Mouse (Mus musculus) splenic B cell, adult 2 months (primary cell): ENCODE results near the gene Cd70.
"Not testable (repeated sequence)": the region's sequence is repeated elsewhere in the genome, so short reads cannot be mapped to it uniquely, and the experiment has no call there.

Experiments used
- DNase-seq: peaks from one replicate; pipeline ENCODE4 v3.0.0-alpha.2; 2011; ENCODE audit warnings: low read depth, low spot score
- H3K27me3 ChIP-seq: 2 replicates; pipeline ENCODE4 v1.6.1; 2012; ENCODE audit warnings: mild to moderate bottlenecking, low read length, moderate library complexity, mixed read lengths; ENCODE audit not compliant: control insufficient read depth, poor library complexity, insufficient read depth, severe bottlenecking
- H3K36me3 ChIP-seq: 2 replicates; pipeline ENCODE4 v1.6.1; 2012; ENCODE audit warnings: mild to moderate bottlenecking, low read length, moderate library complexity, mixed read lengths; ENCODE audit not compliant: control insufficient read depth, poor library complexity, insufficient read depth, severe bottlenecking

The Cd70 gene

DNA sequence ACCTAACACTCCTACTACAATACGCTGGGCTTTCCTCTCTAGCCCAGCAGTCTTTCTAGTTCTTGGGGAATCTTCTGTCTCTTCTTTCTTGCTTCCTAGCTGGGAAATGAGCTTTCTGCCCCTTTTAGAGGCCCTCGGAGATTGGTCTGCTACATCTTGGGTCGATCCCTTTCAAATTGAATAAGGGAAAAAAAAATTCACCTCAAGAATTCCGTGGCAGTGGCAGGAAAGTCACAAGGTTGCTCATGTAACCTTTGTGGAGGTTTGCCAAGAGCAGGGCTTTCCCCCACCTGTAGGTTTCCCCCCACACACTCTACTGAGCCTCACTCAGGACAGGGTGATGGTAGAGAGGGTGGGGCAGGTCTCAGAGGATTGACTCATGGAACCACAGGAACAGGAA, 4.2 kb upstream of the Cd70 start:
- no peaks in the 10 kb centered on the region for H3K27me3 ChIP-seq
- no peaks in the 10 kb centered on the region for H3K36me3 ChIP-seq
- DNase-seq = no peak

DNA sequence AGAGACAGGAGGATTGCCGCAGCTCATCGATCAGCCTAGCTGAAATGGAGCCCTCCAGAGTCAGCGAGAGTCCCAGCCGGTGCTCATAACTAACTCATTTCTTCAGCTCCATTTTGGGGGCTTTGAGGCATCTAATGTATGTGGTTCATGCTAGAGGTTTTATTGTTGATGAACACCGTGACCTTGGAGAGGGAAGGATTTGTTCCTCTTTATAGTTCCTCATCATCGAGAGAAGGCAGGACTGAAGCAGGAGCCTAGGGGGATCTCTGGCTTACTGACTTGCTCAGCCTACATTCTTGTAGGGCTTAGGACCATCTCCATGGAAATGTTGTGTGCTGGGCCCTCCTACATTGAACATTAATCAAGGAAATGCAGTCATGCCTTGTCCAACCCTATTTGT, 3.4 kb upstream of the Cd70 start:
- Histone ChIP-seq H3K27me3 (no peaks in the 10 kb centered on the region), H3K36me3 (no peaks in the 10 kb centered on the region)
- DNase-seq = no peak

DNA sequence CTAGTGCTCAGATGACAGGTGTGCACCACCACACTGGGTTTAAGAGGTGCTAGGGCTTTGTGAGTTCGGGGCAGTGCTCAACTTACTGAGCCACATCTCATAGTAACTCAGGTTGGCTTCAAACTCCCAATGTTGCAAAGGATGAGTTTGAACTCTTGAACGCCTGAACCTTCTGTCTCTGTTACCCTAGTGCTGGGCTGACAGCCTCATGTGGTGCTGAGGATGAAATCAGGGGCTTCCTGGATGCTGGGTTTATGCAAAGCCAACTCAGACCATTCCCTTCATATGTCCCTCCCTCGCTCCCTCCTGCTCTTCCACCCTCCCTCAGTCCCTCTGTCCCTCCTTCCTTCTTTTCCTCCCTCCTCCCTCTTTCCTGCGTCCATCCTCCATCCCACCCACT, 1.2 kb downstream of the Cd70 start:
- Histone ChIP-seq H3K36me3 (no peaks in the 10 kb centered on the region), H3K27me3 (no peaks in the 10 kb centered on the region)
- DNase-seq = no peak

DNA sequence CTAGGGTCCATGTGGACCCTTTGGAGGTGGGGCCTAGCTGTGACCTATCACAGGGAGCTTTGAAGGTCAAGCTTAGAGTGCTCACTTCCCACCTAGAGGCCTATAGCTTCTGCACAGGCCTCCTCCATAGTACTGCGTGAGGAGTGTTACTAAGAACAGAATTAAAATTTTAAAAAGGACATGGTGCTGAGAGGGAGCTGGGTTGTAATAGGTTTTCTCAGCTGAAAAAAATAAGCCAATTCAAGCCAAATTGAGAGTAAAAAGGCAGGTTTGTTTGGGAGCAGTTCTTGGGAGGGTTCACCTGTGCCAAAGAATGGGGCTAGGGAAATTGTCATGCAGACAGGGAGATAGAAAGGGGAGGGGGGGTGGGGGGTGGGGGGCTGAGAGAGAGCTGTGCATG, 4.5 kb downstream of the Cd70 start:
- Histone ChIP-seq H3K36me3 (no peaks in the 10 kb centered on the region), H3K27me3 (no peaks in the 10 kb centered on the region)
- no peak for DNase-seq

DNA sequence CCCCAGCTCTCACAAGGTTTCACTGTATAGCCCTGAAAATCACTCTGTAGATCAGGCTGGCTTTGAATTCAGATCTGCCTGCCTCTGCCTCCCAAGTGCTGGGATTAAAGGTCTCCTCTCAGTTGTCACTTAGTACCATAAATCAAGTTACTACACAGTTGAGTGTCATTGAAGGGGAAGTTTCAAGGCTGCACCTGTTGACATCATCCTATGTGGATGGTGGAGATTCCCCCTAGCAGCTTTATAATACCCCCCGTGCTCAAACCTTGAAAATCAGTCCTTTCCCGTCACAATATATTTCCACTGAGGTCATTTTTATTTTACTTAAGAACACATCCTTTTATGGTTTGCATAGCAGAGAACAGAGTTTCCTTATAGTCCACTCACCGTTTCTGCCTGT, 5.9 kb downstream of the Cd70 start:
- DNase-seq = no peak
- H3K27me3 ChIP-seq = no peaks in the 10 kb centered on the region
- no peaks in the 10 kb centered on the region for H3K36me3 ChIP-seq

DNA sequence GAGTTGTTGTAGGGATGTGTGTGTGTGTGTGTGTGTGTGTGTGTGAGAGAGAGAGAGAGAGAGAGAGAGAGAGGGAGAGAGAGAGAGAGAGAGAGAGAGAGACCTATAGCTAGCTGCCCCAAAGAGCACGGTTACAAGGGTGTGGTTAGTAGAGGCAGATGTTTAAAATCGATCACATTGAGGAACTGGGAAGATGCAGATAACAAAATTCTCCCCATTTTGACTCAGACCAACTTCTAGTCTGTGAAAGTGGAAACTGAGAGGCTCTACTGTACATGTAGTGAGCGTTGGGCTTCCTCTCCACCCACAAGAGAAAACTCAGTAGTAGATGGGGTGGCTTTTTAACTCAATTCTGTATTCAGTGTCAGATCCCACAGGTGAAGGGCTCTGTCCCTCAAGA, 9.9 kb downstream of the Cd70 start:
- no peaks in the 10 kb centered on the region for H3K36me3 ChIP-seq
- no peaks in the 10 kb centered on the region for H3K27me3 ChIP-seq
- no peak for DNase-seq

DNA sequence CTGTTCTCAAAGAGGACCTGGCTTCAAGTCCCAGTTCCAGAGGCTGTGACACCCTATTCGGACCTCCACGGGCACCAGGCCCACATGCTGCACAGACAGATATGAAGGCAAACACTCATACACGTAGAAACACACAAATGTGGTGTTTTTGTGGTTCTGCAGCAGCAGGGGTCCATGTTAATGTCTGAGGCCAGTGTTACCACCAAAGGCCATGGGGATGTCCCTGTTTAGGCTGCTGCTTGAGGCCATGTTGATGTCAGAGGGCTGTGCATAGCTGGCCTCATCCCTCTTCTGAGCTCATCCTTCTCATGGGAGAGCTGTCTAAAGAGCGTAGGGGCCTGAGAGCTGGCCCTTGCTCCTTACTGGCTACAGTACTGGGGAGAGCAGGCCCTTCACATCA, 10.9 kb downstream of the Cd70 start:
- Histone ChIP-seq H3K27me3 (no peaks in the 10 kb centered on the region), H3K36me3 (no peaks in the 10 kb centered on the region)
- DNase-seq = no peak

DNA sequence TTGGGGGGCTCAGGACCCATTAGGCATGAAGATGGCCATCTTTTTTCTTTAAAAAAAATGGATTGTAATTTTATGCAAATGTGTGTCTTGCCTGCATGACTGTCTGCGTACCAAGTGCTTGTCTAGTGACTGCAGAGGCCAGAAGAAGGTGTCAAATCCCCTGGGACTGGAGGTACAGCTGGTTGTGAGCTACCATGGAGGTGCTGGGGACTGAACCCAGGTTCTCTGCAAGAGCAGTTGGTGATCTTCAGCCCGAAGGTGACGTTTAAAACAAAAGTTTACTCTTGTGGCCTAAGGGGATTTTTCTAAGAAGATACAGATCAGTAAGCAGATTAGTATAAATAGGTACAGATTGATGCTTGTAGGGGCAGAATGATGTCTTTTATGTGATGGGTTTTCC, 13.9 kb downstream of the Cd70 start:
- H3K27me3 ChIP-seq = no peaks in the 10 kb centered on the region

DNA sequence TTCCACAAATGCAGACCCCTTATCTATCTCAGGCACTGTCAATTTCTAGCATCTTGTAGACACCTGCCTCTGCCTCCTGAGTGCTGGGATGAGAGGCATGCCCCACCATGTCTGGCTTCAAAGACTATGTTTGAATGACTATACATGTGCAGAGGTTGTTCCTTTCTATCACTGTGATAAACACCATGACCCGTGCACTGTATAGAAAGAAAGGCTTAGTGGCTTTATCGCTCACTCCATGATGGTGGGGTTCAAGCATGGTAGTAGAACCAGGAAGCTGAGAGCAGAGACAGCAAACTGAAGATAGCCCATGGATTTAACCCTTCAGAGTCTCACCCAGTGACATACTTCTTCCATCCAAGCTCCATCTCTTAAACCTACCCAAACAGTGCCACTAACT, 14.9 kb downstream of the Cd70 start:
- no peaks in the 10 kb centered on the region for H3K36me3 ChIP-seq
- no peak for DNase-seq
- H3K27me3 ChIP-seq = no peaks in the 10 kb centered on the region

More for the DNA sequence above, 13.9 kb downstream of the Cd70 start:
- peak; percentile 8 for DNase-seq
- no peaks in the 10 kb centered on the region for H3K36me3 ChIP-seq

DNA sequence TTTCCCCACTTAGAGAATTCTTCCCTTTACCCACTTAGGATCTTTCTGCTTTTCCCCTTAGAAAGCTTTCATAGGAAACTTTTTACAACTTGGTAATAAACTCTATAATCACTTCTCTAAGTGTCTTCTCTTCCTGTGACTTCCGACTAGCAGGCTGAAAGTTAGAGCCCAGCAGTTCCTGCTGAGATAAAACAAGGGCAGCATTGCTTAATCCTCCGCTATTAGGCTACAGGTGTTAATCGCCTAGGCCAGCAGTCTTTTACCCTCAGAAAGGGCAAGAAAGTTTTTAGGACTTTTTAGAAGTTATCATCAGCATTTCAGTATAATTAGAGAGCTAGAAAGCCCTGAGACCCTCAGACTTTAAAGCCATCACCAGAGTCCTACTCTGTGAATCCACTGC, 15.6 kb downstream of the Cd70 start:
- H3K27me3 ChIP-seq, H3K36me3 ChIP-seq, DNase-seq: not testable (repeated sequence)

DNA sequence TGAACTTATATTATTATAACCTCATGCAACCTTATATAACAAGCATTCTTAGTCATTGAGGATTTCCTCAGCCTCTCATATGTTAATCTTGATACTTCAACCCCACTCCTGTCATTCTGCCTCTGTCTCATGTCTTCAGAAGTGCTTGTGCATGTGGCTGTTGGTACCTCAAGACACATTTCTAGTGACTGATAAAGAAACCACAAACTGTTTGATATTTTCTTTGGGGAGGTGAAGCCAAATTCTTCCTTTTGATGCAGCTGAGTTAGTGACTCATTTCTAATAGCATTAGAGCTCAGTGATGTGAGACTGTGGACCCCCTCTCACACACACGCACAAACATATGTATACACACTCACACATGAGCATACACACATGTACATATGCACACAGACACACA, 17.8 kb downstream of the Cd70 start:
- no peak for DNase-seq
- no peaks in the 10 kb centered on the region for H3K27me3 ChIP-seq
- H3K36me3 ChIP-seq = no peaks in the 10 kb centered on the region

DNA sequence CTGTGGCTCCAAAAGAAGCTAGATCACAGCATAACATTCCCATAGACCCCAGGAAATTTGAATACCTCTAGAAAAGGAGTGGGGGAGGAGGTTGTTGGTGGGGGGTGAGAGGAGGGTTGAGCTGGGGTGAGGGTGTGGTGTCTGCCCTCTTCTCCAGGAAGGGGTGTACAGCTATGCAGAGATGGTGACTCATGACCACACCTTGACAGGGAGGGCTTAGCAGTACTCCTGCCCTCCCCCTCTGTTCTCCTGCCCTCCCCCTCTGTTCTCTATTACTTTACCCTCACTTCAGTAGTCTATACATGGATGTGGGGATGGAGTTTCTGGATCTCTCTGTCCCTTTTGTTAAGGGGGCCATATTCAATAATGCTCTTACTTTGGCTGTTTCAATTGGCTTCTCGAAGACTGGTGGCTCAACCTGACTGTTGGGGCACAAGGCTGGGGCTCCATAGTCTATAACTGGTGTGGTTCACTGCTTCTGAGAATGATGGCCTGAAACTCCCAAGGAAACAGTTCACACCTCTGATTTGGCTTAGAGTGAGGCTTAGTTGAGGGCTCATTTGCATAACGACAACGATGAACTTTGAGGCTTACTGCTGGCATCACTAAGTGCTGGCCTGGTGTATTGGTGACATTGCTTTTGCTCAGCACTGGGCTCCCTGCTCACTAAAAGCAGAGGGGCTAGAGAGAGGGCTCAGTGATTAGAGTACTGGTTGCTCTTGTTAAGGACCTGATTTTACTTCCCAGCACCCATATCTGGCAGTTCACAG, 23.5 kb downstream of the Cd70 start:
- DNase-seq = no peak
- no peaks in the 10 kb centered on the region for H3K36me3 ChIP-seq
- no peaks in the 10 kb centered on the region for H3K27me3 ChIP-seq

DNA sequence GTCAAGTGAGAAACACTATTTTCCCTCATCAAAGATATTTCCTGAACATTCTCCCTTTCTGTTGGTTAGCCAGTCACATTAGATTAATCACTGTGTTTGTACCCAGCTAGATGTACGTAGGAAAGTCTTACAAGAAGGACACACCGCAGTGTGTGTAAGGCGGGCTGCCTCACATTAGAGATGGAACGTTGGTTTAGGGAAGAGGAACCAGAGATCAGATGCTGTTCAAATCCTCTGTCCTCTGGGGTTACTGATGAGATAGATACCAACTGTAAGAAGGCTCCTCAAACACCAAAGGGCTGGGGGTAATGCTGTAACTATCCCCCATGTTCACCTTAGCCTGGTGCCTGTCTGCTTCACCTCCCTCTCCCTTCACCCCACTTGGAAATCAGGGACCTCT, 24.8 kb downstream of the Cd70 start:
- H3K27me3 ChIP-seq = no peaks in the 10 kb centered on the region
- no peaks in the 10 kb centered on the region for H3K36me3 ChIP-seq
- no peak for DNase-seq

DNA sequence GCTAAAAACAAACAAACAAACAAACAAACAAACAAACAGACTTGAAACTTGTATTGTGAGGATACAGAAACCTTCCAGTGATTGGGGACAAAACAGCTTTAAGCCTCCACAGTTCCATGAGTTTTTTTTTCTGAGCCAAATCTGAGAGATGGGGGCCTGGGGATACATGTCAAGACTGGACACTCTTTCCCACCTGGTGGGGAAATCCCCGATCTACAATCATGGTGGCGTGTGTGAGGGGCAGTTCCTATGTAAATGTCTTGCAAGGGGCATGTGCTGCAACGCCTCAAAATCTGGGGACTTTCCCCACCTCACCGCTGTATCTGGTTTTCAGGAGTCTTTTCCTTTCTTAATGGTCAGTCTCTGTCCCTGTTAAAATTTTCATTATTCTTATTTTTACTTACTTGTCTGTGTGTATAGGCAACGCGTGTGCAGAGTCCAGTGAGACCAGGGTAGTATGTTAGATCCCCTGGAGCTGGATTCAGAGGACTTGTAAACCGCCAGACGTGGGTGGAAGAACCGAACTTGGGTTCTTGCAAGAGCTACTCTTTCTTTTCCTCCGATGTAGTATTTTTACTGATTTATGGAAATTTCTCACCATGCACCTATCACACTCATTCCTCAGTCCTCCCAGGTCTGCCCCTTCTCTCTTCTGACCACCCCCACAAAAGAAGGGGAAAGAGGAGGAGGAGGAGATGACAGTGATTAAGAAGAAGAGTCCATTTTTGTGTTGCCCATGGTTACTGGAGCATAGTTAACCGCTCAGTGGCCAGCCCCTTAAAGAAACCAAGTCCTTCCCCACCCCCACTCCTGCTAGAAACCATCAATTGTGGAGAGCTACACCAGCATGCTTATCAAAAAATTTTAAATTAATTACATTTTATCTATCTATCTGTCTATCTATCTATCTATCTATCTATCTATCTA, 26.1 kb downstream of the Cd70 start:
- no peak for DNase-seq
- Histone ChIP-seq H3K36me3 (no peaks in the 10 kb centered on the region), H3K27me3 (no peaks in the 10 kb centered on the region)

DNA sequence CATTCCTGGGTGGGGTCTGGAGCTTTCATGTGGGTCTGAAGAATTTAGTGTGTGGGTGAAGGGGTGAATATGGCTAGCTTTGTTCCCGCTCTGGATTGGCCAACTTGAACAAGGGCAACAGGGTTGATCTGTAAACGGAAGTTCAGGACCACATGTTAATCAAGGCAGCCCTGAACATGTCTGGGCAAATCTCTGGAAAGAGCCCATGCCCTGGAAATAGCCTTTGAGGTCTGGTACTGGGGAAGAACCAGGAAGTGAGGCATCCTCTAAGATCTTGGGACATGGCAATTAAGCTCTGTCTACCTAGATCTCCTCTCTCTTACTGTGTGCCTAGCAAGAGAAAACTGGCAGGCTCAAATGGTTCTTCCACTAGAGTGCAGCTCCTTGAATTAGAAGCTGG, 27.7 kb downstream of the Cd70 start:
- H3K27me3 ChIP-seq = no peaks in the 10 kb centered on the region; the same call in 1 of the 2 replicates
- H3K36me3 ChIP-seq = no peaks in the 10 kb centered on the region
- no peak for DNase-seq
